Mouse (Mus musculus) inflammation-experienced regulatory T-cells, adult 6 months (primary cell): ENCODE results near the gene 4932429P05Rik. TPM values are rescaled to one million over a fixed set of nuclear protein-coding genes. Genes with fewer than 3 reads are reported as not detected.

Source experiments
- ATAC-seq: one replicate; pipeline ENCODE4 v1.8.0; 2017
- polyA plus RNA-seq, 3 experiments: library from polyadenylated mRNA; unstranded; fragments of 100-300 nt; shearing (Covaris generic); gene quantifications; one replicate each; pipeline ENCODE4 v1.2.1; 2017

Gene 4932429P05Rik
- not detected for polyA plus RNA-seq

- no peak for ATAC-seq
Observed at GRCm38 (mm10) chrX:89751968-89752367, at the start of gene 4932429P05Rik. 4932429P05Rik (plus strand) TSS chrX:89752268.

Other genes with a start within 250 kb of the 4932429P05Rik start
- not detected for gene 4930415L06Rik, start 180.6 kb downstream of the 4932429P05Rik start, polyA plus RNA-seq